Mouse (Mus musculus) heart, postnatal 0 days (tissue): Measurements from ENCODE around the gene Cdadc1.

Source experiments
- CTCF ChIP-seq: IDR thresholded peaks from 2 replicates; pipeline ENCODE4 v1.5.1; 2016; ENCODE audit warnings: antibody characterized with exemption, control low read depth, low read depth
- EP300 ChIP-seq: IDR thresholded peaks from 2 replicates; pipeline ENCODE4 v1.6.1; 2016; ENCODE audit warnings: antibody characterized with exemption, low read depth

- TF ChIP-seq CTCF (0 out of 2 replicates have a peak, but pooled peaks have one; percentile 23), EP300 (no peak)
These were observed 49.3 kb upstream of the Cdadc1 start for GRCm38 (mm10) chr14:59646826-59647697.
